Mouse (Mus musculus) brain, embryonic 14.5 days (tissue): ENCODE results near the gene Zfp74. TPM values are rescaled to one million over a fixed set of nuclear protein-coding genes. Genes with fewer than 3 reads are reported as not detected.

ENCODE experiments used
- DNase-seq: peaks from one replicate; pipeline ENCODE4 v3.0.0-alpha.2; 2011; ENCODE audit warnings: low read depth
- CTCF ChIP-seq: fragments of 200-500 bp; IDR thresholded peaks from 2 replicates; pipeline ENCODE4 v1.5.1; 2012; ENCODE audit warnings: inconsistent platforms, mild to moderate bottlenecking, moderate library complexity, borderline replicate concordance; ENCODE audit not compliant: insufficient read depth, insufficient read length; ENCODE audit errors: extremely low read depth
- POLR2A ChIP-seq: fragments of 200-500 bp; IDR thresholded peaks from 2 replicates; pipeline ENCODE4 v1.6.1; 2012; ENCODE audit warnings: mild to moderate bottlenecking, inconsistent platforms, borderline replicate concordance; ENCODE audit not compliant: poor library complexity, insufficient read depth, insufficient read length, severe bottlenecking; ENCODE audit errors: extremely low read depth
- polyA plus RNA-seq: library from polyadenylated mRNA; depleted of rRNA; stranded (reverse); fragments of >200 nt; gene quantifications from 2 replicates; pipeline ENCODE4 v1.2.3, GENCODE M21; 2012; rRNA removed

Gene Zfp74
- 11.0 and 14.3 TPM in 2 replicates for polyA plus RNA-seq

- no peak for TF ChIP-seq CTCF
- TF ChIP-seq POLR2A: peak; percentile 34; the same call in 1 of the 2 replicates
- DNase-seq: peak; percentile 94
Observed at GRCm38 (mm10) chr7:29953513-29954401, at the start of gene Zfp74. Gene Zfp74 (minus strand): TSS chr7:29954089.

- no peak for DNase-seq
- no peak for TF ChIP-seq POLR2A
Observed at GRCm38 (mm10) chr7:30000601-30001000, 46.7 kb upstream of the Zfp74 start.

GRCm38 (mm10) chr7:29995134-29995533 is 41.2 kb upstream of the Zfp74 start:
- no peak for DNase-seq
- TF ChIP-seq CTCF: no peak
- no peak for TF ChIP-seq POLR2A

GRCm38 (mm10) chr7:29993340-29993739 is 39.5 kb upstream of the Zfp74 start:
- no peak for TF ChIP-seq POLR2A
- TF ChIP-seq CTCF: no peak
- no peak for DNase-seq

GRCm38 (mm10) chr7:29992698-29993097 is 38.8 kb upstream of the Zfp74 start:
- TF ChIP-seq CTCF (no peak), POLR2A (no peak)
- DNase-seq: no peak

- DNase-seq: no peak
- TF ChIP-seq CTCF (no peak), POLR2A (no peak)
Observed at GRCm38 (mm10) chr7:29989031-29989430, 35.1 kb upstream of the Zfp74 start.

- DNase-seq: no peak
- TF ChIP-seq POLR2A: no peak
- no peak for TF ChIP-seq CTCF
Observed at GRCm38 (mm10) chr7:29987551-29987950, 33.7 kb upstream of the Zfp74 start.

- no peak for DNase-seq
- TF ChIP-seq POLR2A: no peak
- TF ChIP-seq CTCF: no peak
Observed at GRCm38 (mm10) chr7:29986101-29986500, 32.2 kb upstream of the Zfp74 start.

- peak; percentile 96 for DNase-seq
- TF ChIP-seq CTCF (peak; percentile 60; the same call in 1 of the 2 replicates), POLR2A (peak; percentile 100)
Observed at GRCm38 (mm10) chr7:29983690-29984380, 29.9 kb upstream of the Zfp74 start, which contains the start of gene Zfp568. Gene Zfp568 (plus strand): TSS chr7:29983955.

GRCm38 (mm10) chr7:29983340-29983689 is 29.4 kb upstream of the Zfp74 start:
- no peak for DNase-seq
- no peak for TF ChIP-seq CTCF
- TF ChIP-seq POLR2A: no peak

- DNase-seq: peak; percentile 14
- TF ChIP-seq POLR2A: no peak
Observed at GRCm38 (mm10) chr7:29982931-29983330, 29.0 kb upstream of the Zfp74 start.
